Mouse (Mus musculus) cerebellum, adult 2 months (tissue): ENCODE measurements around the gene Atf5.

Experiments used
- CTCF ChIP-seq: fragments of 200-500 bp; IDR thresholded peaks from 2 replicates; pipeline ENCODE4 v1.5.1; 2011; ENCODE audit warnings: low read depth, mild to moderate bottlenecking, control low read depth, low read length, moderate library complexity, borderline replicate concordance; ENCODE audit not compliant: insufficient read depth
- POLR2A ChIP-seq: fragments of 200-500 bp; IDR thresholded peaks from 2 replicates; pipeline ENCODE4 v1.6.1; 2011; ENCODE audit warnings: low read length, control low read depth, borderline replicate concordance; ENCODE audit not compliant: insufficient read depth

DNA sequence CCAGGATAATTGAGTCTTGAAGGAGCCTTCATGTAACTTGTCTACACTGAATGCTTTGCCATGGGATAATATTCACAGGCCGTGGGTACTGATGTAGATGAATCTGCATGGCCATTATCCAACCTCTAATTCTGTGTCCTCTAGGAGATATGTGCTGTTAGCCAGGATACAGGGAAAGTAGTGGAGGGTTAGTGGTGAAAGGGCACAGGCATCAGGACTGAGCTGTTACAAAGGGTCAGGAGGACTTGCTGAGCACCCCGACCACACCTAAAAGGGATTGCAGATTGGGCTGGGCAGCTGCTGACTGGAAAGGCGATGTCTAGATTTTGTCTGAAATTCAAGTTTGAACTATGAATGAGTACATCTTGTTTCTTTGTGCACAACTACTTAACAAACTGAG lies 4.1 kb upstream of the Atf5 start:
- TF ChIP-seq POLR2A (no peak), CTCF (no peak)
